11 mouse cellular contexts compared by ENCODE assay signal in genomic region chr6:88516667-88517066, GRCm38 (mm10). TPM values are rescaled to one million over a fixed set of nuclear protein-coding genes. Genes with fewer than 3 reads are reported as not detected.
A peak's percentile ranks its signal among the peaks of the same experiment; 100 is the strongest.
DNase-seq lines count a peak whose midpoint lies in the region; ATAC-seq and TF ChIP-seq lines count a peak whose summit lies in the region.
"Had no signal": no experiment of that assay in that cellular context is flagged by ENCODE, and none has a peak within 500 bp of the region (broad histone marks: within the 10 kb centered on the region; RNA-seq: fewer than 3 reads in every experiment).

No protein-coding gene starts in this region.

- ATAC-seq in lung, embryonic 14.5 days (ENCODE audit: insufficient read depth), result no peak
- ATAC-seq in liver, postnatal 0 days, result no peak
- ATAC-seq in inflammation-experienced regulatory T-cells, adult 6 months, result no peak

- peaks cover 50% of the 10 kb centered on the region for H3K36me3 ChIP-seq in lung, embryonic 14.5 days (ENCODE audit: insufficient read depth)
- H3K36me3 ChIP-seq in liver, postnatal 0 days (replicated peaks; ENCODE audit: insufficient read depth, low read length), result peaks cover 43% of the 10 kb centered on the region

- peak overlapping the region; percentile 97; the same call in 1 of the 2 replicates for H3K9ac ChIP-seq in lung, embryonic 14.5 days
- peak overlapping the region; percentile 28; the same call in 1 of the 2 replicates for H3K9ac ChIP-seq in liver, postnatal 0 days (replicated peaks)

- H3K4me2 ChIP-seq in lung, embryonic 14.5 days, result peak overlapping the region; percentile 93
- peak overlapping the region; percentile 89 for H3K4me2 ChIP-seq in liver, postnatal 0 days (ENCODE audit: low read depth, low read length)

- H3K9me3 ChIP-seq in lung, embryonic 14.5 days (ENCODE audit: low read depth, low read length), result no peaks in the 10 kb centered on the region
- no peaks in the 10 kb centered on the region for H3K9me3 ChIP-seq in liver, postnatal 0 days (ENCODE audit: low read length)

- TF ChIP-seq POLR2A in embryonic fibroblast, embryonic 13.5 days (IDR thresholded peaks at IDR 0.05; ENCODE audit: low read depth, low read length), result no peak

- H3K4me3 ChIP-seq in lung, embryonic 14.5 days (ENCODE audit: low read depth, low read length), result peak overlapping the region; percentile 89; the same call in 1 of the 2 replicates
- H3K4me3 ChIP-seq in embryonic fibroblast, embryonic 13.5 days (ENCODE audit: insufficient read depth, low read length), result peak overlapping the region; percentile 100
- H3K4me3 ChIP-seq in liver, postnatal 0 days (ENCODE audit: low read depth, low read length), result peak overlapping the region; percentile 90

- H3K27me3 ChIP-seq in lung, embryonic 14.5 days (ENCODE audit: insufficient read depth, low read length), result no peaks in the 10 kb centered on the region
- H3K27me3 ChIP-seq in liver, postnatal 0 days (ENCODE audit: insufficient read depth, low read length), result no peaks in the 10 kb centered on the region

- no peak overlapping the region for H3K27ac ChIP-seq in lung, embryonic 14.5 days (ENCODE audit: low read depth)
- no peak overlapping the region for H3K27ac ChIP-seq in embryonic fibroblast, embryonic 13.5 days (ENCODE audit: insufficient read depth, low read length)
- H3K27ac ChIP-seq in liver, postnatal 0 days (ENCODE audit: low read depth), result no peak overlapping the region

- no peak for TF ChIP-seq CTCF in lung, embryonic 14.5 days (IDR thresholded peaks at IDR 0.05; ENCODE audit: low read depth)
- no peak for TF ChIP-seq CTCF in embryonic fibroblast, embryonic 13.5 days (IDR thresholded peaks at IDR 0.05; ENCODE audit: borderline replicate concordance, insufficient read depth, low read length)
- TF ChIP-seq CTCF in liver, postnatal 0 days (IDR thresholded peaks at IDR 0.05; ENCODE audit: low read depth), result no peak

- TF ChIP-seq EP300 in liver, postnatal 0 days (IDR thresholded peaks at IDR 0.05; ENCODE audit: low read depth), result no peak

- WGBS in lung, embryonic 14.5 days, result 52% methylated on average over 5 of the region's 5 CpGs
- 52% methylated on average over 5 of the region's 5 CpGs for WGBS in liver, postnatal 0 days (ENCODE audit: insufficient replicate concordance)

- peaks cover 4% of the 10 kb centered on the region for H3K4me1 ChIP-seq in lung, embryonic 14.5 days (ENCODE audit: insufficient read depth)
- H3K4me1 ChIP-seq in embryonic fibroblast, embryonic 13.5 days (ENCODE audit: control insufficient read depth, insufficient read depth, low read length), result peaks cover 3% of the 10 kb centered on the region; the same call in 1 of the 2 replicates
- peaks cover 23% of the 10 kb centered on the region for H3K4me1 ChIP-seq in liver, postnatal 0 days (ENCODE audit: insufficient read depth)

- peak; percentile 83 for DNase-seq in heart, adult 11 months
- no peak for DNase-seq in heart, adult 18-20 months
- no peak for DNase-seq in lung, embryonic 14.5 days
- no peak for DNase-seq in lung, postnatal 36 days
- DNase-seq in liver, postnatal 0 days, result no peak
- DNase-seq in ovary, postnatal 36 days (ENCODE audit: low spot score), result no peak
- DNase-seq: kidney, adult 11 months; lung, postnatal 10 days; thymus, postnatal 25 days had no signal

RNA-seq across cellular contexts. Expression of gene Sec61a1, which starts 2.0 kb away (rescaled TPM):
- total RNA-seq in heart, adult 18-20 months (2021), result 10 to 100 TPM; 36.8 to 44.6 TPM
- polyA plus RNA-seq in lung, embryonic 14.5 days (2014; fragmentation: Nextera tagmentation; extraction: Ambion mirVana), result 241 and 249 TPM in 2 replicates
- 226 and 279 TPM in 2 replicates for polyA plus RNA-seq in embryonic fibroblast, embryonic 13.5 days (2011; ENCODE audit: insufficient read length, low read depth, missing spikeins)
- polyA plus RNA-seq in liver, postnatal 0 days (2015; fragmentation: Nextera tagmentation; extraction: Ambion mirVana), result 76.4 and 84.0 TPM in 2 replicates
- polyA plus RNA-seq in inflammation-experienced regulatory T-cells, adult 6 months (2017; shearing (Covaris generic)), result 100 to 1,000 TPM; 183 to 218 (median 188) TPM

RNA-seq across cellular contexts. Expression of gene Ruvbl1, which starts 51.5 kb away (rescaled TPM):
- total RNA-seq in heart, adult 18-20 months (2021), result 10 to 100 TPM; 17.6 to 18.1 TPM
- 153 and 163 TPM in 2 replicates for polyA plus RNA-seq in lung, embryonic 14.5 days (2014; fragmentation: Nextera tagmentation; extraction: Ambion mirVana)
- polyA plus RNA-seq in embryonic fibroblast, embryonic 13.5 days (2011; ENCODE audit: insufficient read length, low read depth, missing spikeins), result 44.4 and 46.0 TPM in 2 replicates
- polyA plus RNA-seq in liver, postnatal 0 days (2015; fragmentation: Nextera tagmentation; extraction: Ambion mirVana), result 34.3 and 37.0 TPM in 2 replicates
- 10 to 100 TPM; 51.3 to 68.4 (median 59.4) TPM for polyA plus RNA-seq in inflammation-experienced regulatory T-cells, adult 6 months (2017; shearing (Covaris generic))
